Mouse (Mus musculus): ENCODE data around the gene 4930438A08Rik. TPM values are rescaled to one million over a fixed set of nuclear protein-coding genes. Genes with fewer than 3 reads are reported as not detected.
"Not testable (repeated sequence)": the region's sequence is repeated elsewhere in the genome, so short reads cannot be mapped to it uniquely, and the experiment has no call there.

The 4930438A08Rik gene
- total RNA-seq (2021) = not detected
- long read RNA-seq, experiment 1 = 0 reads
- long read RNA-seq, experiment 2 = 0 reads

- no peak for DNase-seq
These were observed at the start of gene 4930438A08Rik for GRCm38 (mm10) chr11:58274572-58274971. Gene 4930438A08Rik (plus strand): TSS chr11:58274799.

- not testable (repeated sequence) for DNase-seq
These were observed 49.7 kb upstream of the 4930438A08Rik start for GRCm38 (mm10) chr11:58224872-58225271.

- peak; percentile 76 for DNase-seq
These were observed 48.9 kb upstream of the 4930438A08Rik start for GRCm38 (mm10) chr11:58225655-58226054.

- no peak for DNase-seq
These were observed 48.2 kb upstream of the 4930438A08Rik start for GRCm38 (mm10) chr11:58226425-58226824.

GRCm38 (mm10) chr11:58228021-58228420 is 46.6 kb upstream of the 4930438A08Rik start:
- not testable (repeated sequence) for DNase-seq

GRCm38 (mm10) chr11:58230396-58230910 is 44.1 kb upstream of the 4930438A08Rik start:
- DNase-seq = no peak

GRCm38 (mm10) chr11:58231156-58231555 is 43.4 kb upstream of the 4930438A08Rik start:
- no peak for DNase-seq

GRCm38 (mm10) chr11:58234551-58234950 is 40.0 kb upstream of the 4930438A08Rik start:
- DNase-seq = not testable (repeated sequence)

- DNase-seq = no peak
These were observed 39.4 kb upstream of the 4930438A08Rik start for GRCm38 (mm10) chr11:58235152-58235551.

GRCm38 (mm10) chr11:58238840-58239791 is 35.5 kb upstream of the 4930438A08Rik start:
- no peak for DNase-seq

- DNase-seq = peak; percentile 31
These were observed 27.3 kb upstream of the 4930438A08Rik start for GRCm38 (mm10) chr11:58247294-58247693.

- no peak for DNase-seq
These were observed 25.2 kb upstream of the 4930438A08Rik start for GRCm38 (mm10) chr11:58249203-58249981.

- no peak for DNase-seq
These were observed 24.0 kb upstream of the 4930438A08Rik start for GRCm38 (mm10) chr11:58250550-58250949.

GRCm38 (mm10) chr11:58254411-58254810 is 20.2 kb upstream of the 4930438A08Rik start:
- DNase-seq = no peak

GRCm38 (mm10) chr11:58257816-58258215 is 16.8 kb upstream of the 4930438A08Rik start:
- no peak for DNase-seq

GRCm38 (mm10) chr11:58260156-58260555 is 14.4 kb upstream of the 4930438A08Rik start:
- DNase-seq = no peak

- DNase-seq = no peak
These were observed 12.8 kb upstream of the 4930438A08Rik start for GRCm38 (mm10) chr11:58261826-58262225.

- DNase-seq = no peak
These were observed 12.3 kb upstream of the 4930438A08Rik start for GRCm38 (mm10) chr11:58262336-58262735.

GRCm38 (mm10) chr11:58263516-58263915 is 11.1 kb upstream of the 4930438A08Rik start:
- DNase-seq = no peak

GRCm38 (mm10) chr11:58264546-58264945 is 10.1 kb upstream of the 4930438A08Rik start:
- no peak for DNase-seq

GRCm38 (mm10) chr11:58268285-58268684 is 6.3 kb upstream of the 4930438A08Rik start:
- no peak for DNase-seq

GRCm38 (mm10) chr11:58275756-58276155 is 1.2 kb downstream of the 4930438A08Rik start:
- DNase-seq = no peak

Data from gastrocnemius, postnatal 10 days (tissue).